Mouse (Mus musculus): ENCODE measurements around the gene Tmem88. TPM values are rescaled to one million over a fixed set of nuclear protein-coding genes. Genes with fewer than 3 reads are reported as not detected.

The Tmem88 gene
- polyA plus RNA-seq, 1 experiment, result 16.5 TPM

DNA sequence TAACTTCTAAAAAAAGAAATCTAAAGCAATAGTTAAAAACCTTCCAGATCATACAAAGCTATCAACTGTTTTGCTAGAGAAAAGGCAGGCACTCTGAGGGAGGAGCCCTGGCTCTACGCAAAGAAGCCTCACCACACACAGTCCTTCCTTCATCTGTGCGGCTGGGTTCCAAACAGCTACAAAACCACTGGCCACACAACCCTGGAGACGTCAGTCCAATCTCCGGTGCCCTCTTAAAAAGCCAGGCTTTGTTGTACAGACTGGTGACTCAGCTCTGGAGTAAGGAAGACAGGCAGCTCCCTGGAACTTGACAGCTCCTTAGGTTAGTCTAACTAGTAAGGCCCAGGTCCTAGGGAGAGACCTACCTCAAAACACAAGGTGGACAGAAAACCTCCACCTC is 22.4 kb downstream of the Tmem88 start:
- Histone ChIP-seq H3K36me3 (ENCODE audit: control insufficient read depth, insufficient read depth, low read length) (0 out of 2 replicates have a peak, but pooled peaks cover 5% of the 10 kb centered on the region), H3K4me3 (ENCODE audit: low read depth, low read length) (no peak overlapping the region), H3K27ac (ENCODE audit: insufficient read depth, low read depth, low read length) (no peak overlapping the region), H3K4me1 (ENCODE audit: control insufficient read depth, insufficient read depth, insufficient read length, low read length) (peaks cover 16% of the 10 kb centered on the region), H3K27me3 (ENCODE audit: control insufficient read depth, insufficient read depth, low read length) (no peaks in the 10 kb centered on the region)
- TF ChIP-seq POLR2A (IDR thresholded peaks at IDR 0.05; ENCODE audit: low read depth, low read length), result no peak
- no peak for TF ChIP-seq CTCF (IDR thresholded peaks at IDR 0.05; ENCODE audit: extremely low read depth, insufficient read length, insufficient replicate concordance, low read depth, low read length)
- 89% methylated on average over 4 of the region's 4 CpGs for WGBS

DNA sequence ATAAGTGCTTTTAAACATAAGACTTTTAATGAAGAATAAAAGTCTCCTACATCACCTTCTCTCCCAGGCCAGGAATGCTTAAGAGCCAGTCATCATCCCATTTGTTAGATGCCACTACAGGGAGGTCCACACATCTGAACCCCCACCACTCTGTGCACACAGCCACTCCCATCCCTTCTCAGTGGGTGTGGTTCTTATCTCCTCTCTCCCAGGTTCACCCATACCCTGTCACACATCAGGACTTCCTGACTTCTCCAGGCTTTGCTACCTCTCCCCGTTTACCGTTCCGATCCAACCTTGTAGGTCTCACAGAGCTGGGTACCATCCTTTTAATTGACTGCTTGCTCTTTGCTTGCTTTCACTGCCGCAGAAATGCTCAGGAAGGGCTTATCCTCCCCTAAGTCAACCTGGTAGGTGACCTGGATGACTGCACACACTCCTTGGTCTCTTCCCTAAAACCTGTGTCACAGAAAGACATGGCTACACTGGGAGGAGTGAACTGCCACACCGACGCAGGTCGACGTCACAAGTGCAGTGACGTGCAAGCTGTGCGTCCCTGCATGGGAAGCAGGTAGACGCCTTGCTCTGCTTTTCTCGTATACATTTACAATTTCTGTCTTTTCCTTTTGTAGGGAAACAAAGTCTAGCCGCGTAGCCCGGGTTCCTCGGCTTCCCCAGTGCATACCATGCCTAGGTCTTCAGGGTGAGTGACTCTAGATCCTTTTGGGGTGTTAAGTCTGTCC is 24.6 kb downstream of the Tmem88 start:
- Histone ChIP-seq H3K4me1 (ENCODE audit: control insufficient read depth, insufficient read depth, insufficient read length, low read length) (peaks cover 16% of the 10 kb centered on the region), H3K27me3 (ENCODE audit: control insufficient read depth, insufficient read depth, low read length) (no peaks in the 10 kb centered on the region), H3K4me3 (ENCODE audit: low read depth, low read length) (no peak overlapping the region), H3K27ac (ENCODE audit: insufficient read depth, low read depth, low read length) (no peak overlapping the region), H3K36me3 (ENCODE audit: control insufficient read depth, insufficient read depth, low read length) (0 out of 2 replicates have a peak, but pooled peaks cover 5% of the 10 kb centered on the region)
- TF ChIP-seq CTCF (IDR thresholded peaks at IDR 0.05; ENCODE audit: extremely low read depth, insufficient read length, insufficient replicate concordance, low read depth, low read length) (no peak), POLR2A (IDR thresholded peaks at IDR 0.05; ENCODE audit: low read depth, low read length) (no peak)
- 88% methylated on average over 16 of the region's 16 CpGs for WGBS

DNA sequence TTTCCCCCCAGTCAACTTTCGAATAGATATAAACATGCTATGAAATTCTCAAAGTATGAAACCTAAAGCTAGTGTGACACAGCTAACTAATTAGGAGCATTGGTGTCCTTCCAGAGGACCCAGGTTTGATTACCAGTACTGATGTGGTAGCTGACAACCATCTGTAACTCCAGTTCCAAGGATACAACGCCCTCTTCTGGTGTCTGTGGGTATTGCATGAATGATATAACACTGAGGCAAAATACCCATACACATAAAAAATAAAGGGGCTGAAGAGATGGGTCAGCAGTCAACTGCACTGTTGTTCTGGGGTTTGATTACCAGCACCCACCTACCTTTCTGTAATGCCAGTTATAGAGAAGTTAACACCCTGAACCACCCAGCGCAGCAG is 25.3 kb downstream of the Tmem88 start:
- TF ChIP-seq POLR2A (IDR thresholded peaks at IDR 0.05; ENCODE audit: low read depth, low read length) (no peak), CTCF (IDR thresholded peaks at IDR 0.05; ENCODE audit: extremely low read depth, insufficient read length, insufficient replicate concordance, low read depth, low read length) (no peak)
- Histone ChIP-seq H3K4me3 (ENCODE audit: low read depth, low read length) (no peak overlapping the region), H3K4me1 (ENCODE audit: control insufficient read depth, insufficient read depth, insufficient read length, low read length) (peaks cover 20% of the 10 kb centered on the region), H3K27me3 (ENCODE audit: control insufficient read depth, insufficient read depth, low read length) (no peaks in the 10 kb centered on the region), H3K36me3 (ENCODE audit: control insufficient read depth, insufficient read depth, low read length) (0 out of 2 replicates have a peak, but pooled peaks cover 5% of the 10 kb centered on the region), H3K27ac (ENCODE audit: insufficient read depth, low read depth, low read length) (no peak overlapping the region)
- 66% methylated on average over 3 of the region's 3 CpGs for WGBS

DNA sequence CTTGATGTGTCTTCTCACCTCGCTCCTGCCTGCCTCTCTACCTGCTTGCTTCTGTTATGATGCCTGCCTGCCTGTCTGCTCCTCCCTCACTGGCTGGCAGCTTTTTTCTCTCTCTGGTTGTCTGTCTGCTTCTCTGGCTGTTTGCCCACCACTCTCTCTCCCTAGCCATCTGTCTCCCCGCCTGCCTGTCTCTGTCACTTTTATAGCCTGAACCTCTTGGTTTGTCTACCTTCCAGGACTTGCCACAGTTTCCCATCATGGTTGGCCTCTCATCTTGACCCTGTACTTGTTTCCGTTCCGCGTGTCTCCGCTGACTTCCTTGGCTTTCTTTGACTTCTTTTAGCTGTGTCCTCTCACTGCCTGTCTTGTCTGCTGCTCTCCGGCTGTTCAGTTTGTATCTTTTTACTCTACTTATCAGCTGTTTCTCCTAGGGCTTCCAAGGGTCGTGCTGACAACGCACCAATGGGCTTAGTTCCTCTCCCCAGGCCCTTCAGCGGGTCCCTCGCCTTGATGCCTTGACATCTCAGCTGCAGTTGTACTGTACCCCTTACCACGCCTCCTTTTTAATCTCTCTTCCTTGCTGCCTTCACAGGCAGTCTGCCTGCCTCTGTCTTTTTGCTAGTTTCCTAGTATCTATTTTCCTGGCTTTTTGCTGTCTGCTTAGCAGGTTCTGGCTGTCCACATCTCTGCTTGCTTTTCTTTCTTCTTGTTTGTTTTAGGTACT is 25.8 kb downstream of the Tmem88 start:
- 55% methylated on average over 12 of the region's 12 CpGs for WGBS
- Histone ChIP-seq H3K4me3 (ENCODE audit: low read depth, low read length) (no peak overlapping the region), H3K27ac (ENCODE audit: insufficient read depth, low read depth, low read length) (no peak overlapping the region; the same call in 1 of the 2 replicates), H3K4me1 (ENCODE audit: control insufficient read depth, insufficient read depth, insufficient read length, low read length) (peaks cover 16% of the 10 kb centered on the region), H3K36me3 (ENCODE audit: control insufficient read depth, insufficient read depth, low read length) (0 out of 2 replicates have a peak, but pooled peaks cover 5% of the 10 kb centered on the region), H3K27me3 (ENCODE audit: control insufficient read depth, insufficient read depth, low read length) (no peaks in the 10 kb centered on the region)
- TF ChIP-seq POLR2A (IDR thresholded peaks at IDR 0.05; ENCODE audit: low read depth, low read length) (no peak), CTCF (IDR thresholded peaks at IDR 0.05; ENCODE audit: extremely low read depth, insufficient read length, insufficient replicate concordance, low read depth, low read length) (no peak)

DNA sequence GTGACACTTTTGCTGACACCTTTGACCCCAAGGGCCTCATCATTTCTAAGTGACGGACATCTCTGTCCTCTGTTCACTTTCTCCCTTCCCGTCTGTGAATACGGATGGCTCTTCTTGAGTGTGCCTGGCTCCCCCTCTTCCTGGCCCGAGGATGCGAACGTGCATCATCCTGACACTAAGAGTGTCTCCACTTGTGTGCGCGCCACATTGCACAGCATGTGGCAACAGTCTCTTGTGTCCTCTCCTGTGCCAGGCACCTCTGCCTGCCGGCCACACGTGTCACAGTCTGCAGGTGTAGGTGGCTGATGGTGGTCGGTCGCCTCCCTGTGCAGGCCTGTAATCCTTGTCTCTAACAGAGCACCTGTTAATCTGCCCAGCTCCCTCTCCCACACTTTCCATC is 26.4 kb downstream of the Tmem88 start:
- H3K36me3 ChIP-seq (ENCODE audit: control insufficient read depth, insufficient read depth, low read length), result 0 out of 2 replicates have a peak, but pooled peaks cover 5% of the 10 kb centered on the region
- H3K27me3 ChIP-seq (ENCODE audit: control insufficient read depth, insufficient read depth, low read length), result no peaks in the 10 kb centered on the region
- TF ChIP-seq CTCF (IDR thresholded peaks at IDR 0.05; ENCODE audit: extremely low read depth, insufficient read length, insufficient replicate concordance, low read depth, low read length), result no peak
- no peak for TF ChIP-seq POLR2A (IDR thresholded peaks at IDR 0.05; ENCODE audit: low read depth, low read length)
- no peak overlapping the region for H3K4me3 ChIP-seq (ENCODE audit: low read depth, low read length)
- WGBS, result 86% methylated on average over 12 of the region's 12 CpGs
- H3K27ac ChIP-seq (ENCODE audit: insufficient read depth, low read depth, low read length), result no peak overlapping the region
- H3K4me1 ChIP-seq (ENCODE audit: control insufficient read depth, insufficient read depth, insufficient read length, low read length), result peaks cover 16% of the 10 kb centered on the region

- no peaks in the 10 kb centered on the region for H3K27me3 ChIP-seq (ENCODE audit: control insufficient read depth, insufficient read depth, low read length)
- TF ChIP-seq POLR2A (IDR thresholded peaks at IDR 0.05; ENCODE audit: low read depth, low read length) (no peak), CTCF (IDR thresholded peaks at IDR 0.05; ENCODE audit: extremely low read depth, insufficient read length, insufficient replicate concordance, low read depth, low read length) (no peak)
- no peak overlapping the region for H3K4me3 ChIP-seq (ENCODE audit: low read depth, low read length)
- 34% methylated on average over 9 of the region's 9 CpGs for WGBS
- H3K27ac ChIP-seq (ENCODE audit: insufficient read depth, low read depth, low read length), result peak overlapping the region; percentile 17; the same call in 1 of the 2 replicates
- peaks cover 21% of the 10 kb centered on the region for H3K4me1 ChIP-seq (ENCODE audit: control insufficient read depth, insufficient read depth, insufficient read length, low read length)
- H3K36me3 ChIP-seq (ENCODE audit: control insufficient read depth, insufficient read depth, low read length), result 0 out of 2 replicates have a peak, but pooled peaks cover 5% of the 10 kb centered on the region
These were observed 27.2 kb downstream of the Tmem88 start for GRCm38 (mm10) chr11:69370817-69371215.

Data from small intestine, adult 2 months (tissue).